Mouse (Mus musculus): ENCODE measurements around the gene Cypt15. TPM values are rescaled to one million over a fixed set of nuclear protein-coding genes. Genes with fewer than 3 reads are reported as not detected.

Gene Cypt15
- polyA plus RNA-seq (2015; fragmentation: Illumina TruSeq; extraction: RNeasy Lipid Tissue Mini Kit (QIAGEN cat#74804); ENCODE audit: low read depth, low replicate concordance), result not detected

GRCm38 (mm10) chrX:39345967-39346366 is at the start of gene Cypt15:
Gene Cypt15 (plus strand): TSS chrX:39346267.

